Mouse (Mus musculus) hindbrain, embryonic 15.5 days (tissue): ENCODE measurements at regions not wholly inside any gene's neighbourhood (a gene's known extent, or its start where the extent isn't known, plus 50 kb on each side); places are given as distances from the start of the nearest gene placed in this dataset.
A peak's percentile ranks its signal among the peaks of the same experiment; 100 is the strongest.

ENCODE experiments used
- ATAC-seq: fragments of 200-750 bp; cut with Nextera tagmentation; 2 replicates; pipeline ENCODE4 v1.8.0; 2017; ENCODE audit warnings: low read depth, moderate number of reproducible peaks, moderate TSS enrichment; ENCODE audit not compliant: low FRiP score
- H3K27ac ChIP-seq: fragments of 300-500 bp; sonication (generic); replicated peaks from 2 replicates; pipeline ENCODE4 v1.5.1; 2015; ENCODE audit warnings: mild to moderate bottlenecking, inconsistent platforms
- H3K27me3 ChIP-seq: fragments of 300-500 bp; sonication (generic); 2 replicates; pipeline ENCODE4 v1.6.1; 2015; ENCODE audit warnings: control low read depth, inconsistent platforms
- H3K36me3 ChIP-seq: fragments of 300-500 bp; sonication (generic); 2 replicates; pipeline ENCODE4 v1.6.1; 2015; ENCODE audit warnings: control low read depth, inconsistent platforms
- H3K4me1 ChIP-seq: fragments of 300-500 bp; sonication (generic); replicated peaks from 2 replicates; pipeline ENCODE4 v1.6.1; 2015; ENCODE audit warnings: control low read depth, inconsistent platforms
- H3K4me2 ChIP-seq: fragments of 300-500 bp; sonication (generic); 2 replicates; pipeline ENCODE4 v1.6.1; 2015; ENCODE audit warnings: moderate library complexity, mild to moderate bottlenecking, inconsistent platforms
- H3K4me3 ChIP-seq: fragments of 300-500 bp; sonication (generic); 2 replicates; pipeline ENCODE4 v1.5.1; 2015; ENCODE audit warnings: mild to moderate bottlenecking, inconsistent platforms
- H3K9ac ChIP-seq: fragments of 300-500 bp; sonication (generic); 2 replicates; pipeline ENCODE4 v1.6.1; 2015; ENCODE audit warnings: inconsistent platforms
- H3K9me3 ChIP-seq: fragments of 300-500 bp; sonication (generic); 2 replicates; pipeline ENCODE4 v1.6.1; 2016; ENCODE audit warnings: control low read depth, inconsistent platforms
- WGBS: fragments of 180-500 bp; shearing (Covaris S2); methylation state at CpG from one replicate; pipeline ENCODE4 v1.1.7; 2015; 5-methylcytosine and 5-hydroxymethylcytosine counted together

GRCm38 (mm10) chr13:59393231-59393938 lies 191.6 kb downstream of the Agtpbp1 start:
- no peak overlapping the region for H3K9ac ChIP-seq
- no peak for ATAC-seq
- H3K27me3 ChIP-seq = no peaks in the 10 kb centered on the region
- no peaks in the 10 kb centered on the region for H3K36me3 ChIP-seq
- 53% methylated on average over 12 of the region's 12 CpGs for WGBS
- no peak overlapping the region for H3K4me3 ChIP-seq
- H3K4me2 ChIP-seq = no peak overlapping the region
- peaks cover 6% of the 10 kb centered on the region for H3K4me1 ChIP-seq
- H3K9me3 ChIP-seq = no peaks in the 10 kb centered on the region
- H3K27ac ChIP-seq = no peak overlapping the region

- no peaks in the 10 kb centered on the region for H3K36me3 ChIP-seq
- H3K4me2 ChIP-seq = no peak overlapping the region
- H3K9me3 ChIP-seq = no peaks in the 10 kb centered on the region
- peaks cover 11% of the 10 kb centered on the region for H3K4me1 ChIP-seq
- H3K4me3 ChIP-seq = no peak overlapping the region
- no peaks in the 10 kb centered on the region for H3K27me3 ChIP-seq
- no peak overlapping the region for H3K27ac ChIP-seq
- 82% methylated on average over 4 of the region's 4 CpGs for WGBS
- ATAC-seq = no peak
- no peak overlapping the region for H3K9ac ChIP-seq
Observed at GRCm38 (mm10) chr13:59392828-59393227, 192.2 kb downstream of the Agtpbp1 start.

- Histone ChIP-seq H3K27me3 (no peaks in the 10 kb centered on the region), H3K4me2 (no peak overlapping the region), H3K27ac (peak overlapping the region; percentile 65), H3K4me1 (peaks cover 19% of the 10 kb centered on the region), H3K36me3 (no peaks in the 10 kb centered on the region), H3K9ac (no peak overlapping the region), H3K9me3 (no peaks in the 10 kb centered on the region), H3K4me3 (no peak overlapping the region)
- 48% methylated on average over 14 of the region's 14 CpGs for WGBS
- peak; percentile 68 for ATAC-seq
Observed at GRCm38 (mm10) chr13:59387627-59388325, 197.3 kb downstream of the Agtpbp1 start.

- no peaks in the 10 kb centered on the region for H3K27me3 ChIP-seq
- H3K4me3 ChIP-seq = no peak overlapping the region
- peak; percentile 70 for ATAC-seq
- WGBS = 66% methylated on average over 7 of the region's 7 CpGs
- peaks cover 19% of the 10 kb centered on the region for H3K4me1 ChIP-seq
- no peaks in the 10 kb centered on the region for H3K9me3 ChIP-seq
- H3K9ac ChIP-seq = no peak overlapping the region
- no peaks in the 10 kb centered on the region for H3K36me3 ChIP-seq
- peak overlapping the region; percentile 65; the same call in 1 of the 2 replicates for H3K27ac ChIP-seq
- H3K4me2 ChIP-seq = no peak overlapping the region
Observed at GRCm38 (mm10) chr13:59386935-59387540, 198.0 kb downstream of the Agtpbp1 start.

- no peaks in the 10 kb centered on the region for H3K36me3 ChIP-seq
- H3K4me2 ChIP-seq = no peak overlapping the region
- no peak overlapping the region for H3K27ac ChIP-seq
- H3K27me3 ChIP-seq = no peaks in the 10 kb centered on the region
- no peak for ATAC-seq
- no peaks in the 10 kb centered on the region for H3K9me3 ChIP-seq
- no peak overlapping the region for H3K4me3 ChIP-seq
- no peak overlapping the region for H3K9ac ChIP-seq
- WGBS = 57% methylated on average over 6 of the region's 6 CpGs
- H3K4me1 ChIP-seq = peaks cover 19% of the 10 kb centered on the region
Observed at GRCm38 (mm10) chr13:59385824-59386223, 199.2 kb downstream of the Agtpbp1 start.

- H3K4me2 ChIP-seq = no peak overlapping the region
- no peak for ATAC-seq
- no peak overlapping the region for H3K4me3 ChIP-seq
- H3K9me3 ChIP-seq = no peaks in the 10 kb centered on the region
- WGBS = 89% methylated on average over 12 of the region's 12 CpGs
- H3K9ac ChIP-seq = no peak overlapping the region
- no peaks in the 10 kb centered on the region for H3K4me1 ChIP-seq
- H3K36me3 ChIP-seq = no peaks in the 10 kb centered on the region
- no peaks in the 10 kb centered on the region for H3K27me3 ChIP-seq
- no peak overlapping the region for H3K27ac ChIP-seq
Observed at GRCm38 (mm10) chr13:59370141-59370816, 214.7 kb downstream of the Agtpbp1 start.

- no peak overlapping the region for H3K4me3 ChIP-seq
- no peaks in the 10 kb centered on the region for H3K4me1 ChIP-seq
- H3K9me3 ChIP-seq = no peaks in the 10 kb centered on the region
- no peak overlapping the region for H3K27ac ChIP-seq
- no peak overlapping the region for H3K9ac ChIP-seq
- H3K36me3 ChIP-seq = no peaks in the 10 kb centered on the region
- H3K27me3 ChIP-seq = no peaks in the 10 kb centered on the region
- 81% methylated on average over 13 of the region's 13 CpGs for WGBS
- no peak overlapping the region for H3K4me2 ChIP-seq
- ATAC-seq = no peak
Observed at GRCm38 (mm10) chr13:59368550-59369449, 216.2 kb downstream of the Agtpbp1 start.

- WGBS = 32% methylated on average over 5 of the region's 5 CpGs
- no peak for ATAC-seq
Observed at GRCm38 (mm10) chr13:59365460-59365859, 219.6 kb downstream of the Agtpbp1 start.

GRCm38 (mm10) chr13:59363428-59363827 lies 221.6 kb downstream of the Agtpbp1 start:
- no peak for ATAC-seq
- 74% methylated on average over 10 of the region's 10 CpGs for WGBS

More at GRCm38 (mm10) chr13:59365460-59365859, 219.6 kb downstream of the Agtpbp1 start:
- H3K27me3 ChIP-seq = no peaks in the 10 kb centered on the region
- no peak overlapping the region for H3K4me3 ChIP-seq
- H3K27ac ChIP-seq = no peak overlapping the region
- no peaks in the 10 kb centered on the region for H3K36me3 ChIP-seq
- no peak overlapping the region for H3K4me2 ChIP-seq
- H3K4me1 ChIP-seq = no peaks in the 10 kb centered on the region
- no peaks in the 10 kb centered on the region for H3K9me3 ChIP-seq
- H3K9ac ChIP-seq = no peak overlapping the region

GRCm38 (mm10) chr13:59361323-59361722 lies 223.7 kb downstream of the Agtpbp1 start:
- no peak for ATAC-seq

More at GRCm38 (mm10) chr13:59363428-59363827, 221.6 kb downstream of the Agtpbp1 start:
- no peaks in the 10 kb centered on the region for H3K9me3 ChIP-seq
- H3K27ac ChIP-seq = no peak overlapping the region
- H3K36me3 ChIP-seq = no peaks in the 10 kb centered on the region
- H3K4me2 ChIP-seq = no peak overlapping the region
- no peak overlapping the region for H3K9ac ChIP-seq
- no peak overlapping the region for H3K4me3 ChIP-seq
- no peaks in the 10 kb centered on the region for H3K4me1 ChIP-seq
- H3K27me3 ChIP-seq = no peaks in the 10 kb centered on the region

GRCm38 (mm10) chr13:59360026-59360425 lies 225.0 kb downstream of the Agtpbp1 start:
- H3K9ac ChIP-seq = no peak overlapping the region
- WGBS = 85% methylated on average over 3 of the region's 3 CpGs
- no peak overlapping the region for H3K4me3 ChIP-seq
- no peak overlapping the region for H3K4me2 ChIP-seq
- no peaks in the 10 kb centered on the region for H3K9me3 ChIP-seq
- H3K27me3 ChIP-seq = no peaks in the 10 kb centered on the region
- ATAC-seq = no peak
- no peak overlapping the region for H3K27ac ChIP-seq
- H3K4me1 ChIP-seq = no peaks in the 10 kb centered on the region
- no peaks in the 10 kb centered on the region for H3K36me3 ChIP-seq

More at GRCm38 (mm10) chr13:59361323-59361722, 223.7 kb downstream of the Agtpbp1 start:
- H3K27ac ChIP-seq = no peak overlapping the region
- 91% methylated on average over 7 of the region's 7 CpGs for WGBS
- H3K36me3 ChIP-seq = no peaks in the 10 kb centered on the region
- no peaks in the 10 kb centered on the region for H3K9me3 ChIP-seq
- no peaks in the 10 kb centered on the region for H3K4me1 ChIP-seq
- H3K9ac ChIP-seq = no peak overlapping the region
- H3K27me3 ChIP-seq = no peaks in the 10 kb centered on the region
- H3K4me2 ChIP-seq = no peak overlapping the region
- H3K4me3 ChIP-seq = no peak overlapping the region
